Mouse (Mus musculus) v-Abl transformed pro-B cells (cell line): ENCODE measurements around the gene Cdh1.

Experiments
- in situ Hi-C, 2 experiments: fragments of 400-800 bp; cut with MboI; formaldehyde crosslinking; loops; one replicate each; pipeline ENCODE4 v1.15.1; 2025; ENCODE audit not compliant: unreplicated experiment in 2 of 2

Gene Cdh1

DNA sequence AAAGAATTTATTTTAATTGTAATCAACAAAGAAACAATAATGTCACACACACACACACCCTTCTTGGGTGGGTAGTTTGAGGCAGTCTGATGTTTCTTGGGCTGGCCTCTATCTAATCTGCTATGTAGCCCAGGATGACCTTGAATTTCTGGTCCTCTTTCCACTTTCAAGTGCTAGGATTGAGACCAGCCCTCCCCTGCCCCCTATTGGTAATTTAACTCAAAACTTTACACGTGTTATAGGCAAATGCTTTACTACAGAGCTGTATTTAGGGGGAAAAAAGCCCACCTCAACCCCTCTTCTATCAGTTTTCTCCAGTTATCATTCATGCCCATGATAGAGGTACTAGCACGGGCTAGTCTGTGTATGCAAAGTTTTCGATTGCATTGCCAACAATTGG, 41.8 kb downstream of the Cdh1 start:
- in situ Hi-C loops: loop anchor here (10.0 kb wide), 2 partner anchors 230 to 490 kb away; partner anchors contain the start of genes Zfp90 (in 2 of the 2) and Pla2g15 (in 1 of the 2)

GRCm38 (mm10) chr8:106646153-106646552, 43.0 kb downstream of the Cdh1 start:
- in situ Hi-C loops: loop anchor here (10.0 kb wide), 2 partner anchors 231 to 491 kb away; partner anchors contain the start of genes Zfp90 (in 2 of the 2) and Pla2g15 (in 1 of the 2)

DNA sequence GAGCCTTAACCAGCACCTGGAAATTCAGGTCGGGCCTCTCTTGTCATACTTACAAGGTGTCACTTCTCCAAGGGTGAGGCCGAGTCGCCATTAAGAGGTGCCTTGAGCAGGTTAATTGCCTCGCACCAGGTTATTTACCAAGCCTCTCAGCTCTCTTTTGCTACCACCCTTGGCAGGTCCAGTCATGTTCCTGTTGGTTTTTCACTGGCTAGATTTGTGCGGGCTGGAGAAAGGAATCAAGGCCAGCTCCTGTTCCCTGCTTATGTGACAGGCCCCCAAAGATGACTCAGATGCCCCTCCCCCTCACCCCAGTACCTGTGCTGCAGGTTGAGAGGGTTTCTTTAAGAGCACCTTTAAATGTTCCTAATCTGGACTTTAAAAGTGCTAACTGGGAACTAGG, 43.6 kb downstream of the Cdh1 start:
- in situ Hi-C loops: loop anchor here (10.0 kb wide), 2 partner anchors 232 to 492 kb away; partner anchors contain the start of genes Zfp90 (in 2 of the 2) and Pla2g15 (in 1 of the 2)

- in situ Hi-C loops: loop anchor here (10.0 kb wide), 2 partner anchors 233 to 493 kb away; partner anchors contain the start of genes Zfp90 (in 2 of the 2) and Pla2g15 (in 1 of the 2)
These were observed 44.2 kb downstream of the Cdh1 start for GRCm38 (mm10) chr8:106647387-106647786.

DNA sequence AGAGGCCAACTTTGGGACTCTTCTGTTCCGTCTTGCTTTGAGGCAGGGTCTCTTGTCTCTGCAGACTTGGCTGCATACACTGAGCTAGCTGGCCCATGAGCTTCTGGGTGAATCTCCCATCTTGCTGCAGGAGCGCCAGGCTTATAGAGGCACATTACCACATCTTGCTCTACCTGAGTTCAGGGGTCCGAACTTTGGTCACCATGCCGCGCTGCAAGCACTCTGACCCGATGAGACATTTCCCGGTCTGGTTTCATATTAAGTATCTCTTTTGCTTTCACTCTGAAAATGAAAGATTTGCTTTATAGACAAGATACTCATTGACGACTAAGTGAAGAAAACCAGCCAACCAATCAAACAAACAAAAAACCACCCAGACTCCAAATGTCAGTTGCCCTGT, 45.3 kb downstream of the Cdh1 start:
- in situ Hi-C loops: loop anchor here (10.0 kb wide), 2 partner anchors 234 to 494 kb away; partner anchors contain the start of genes Zfp90 (in 2 of the 2) and Pla2g15 (in 1 of the 2)

DNA sequence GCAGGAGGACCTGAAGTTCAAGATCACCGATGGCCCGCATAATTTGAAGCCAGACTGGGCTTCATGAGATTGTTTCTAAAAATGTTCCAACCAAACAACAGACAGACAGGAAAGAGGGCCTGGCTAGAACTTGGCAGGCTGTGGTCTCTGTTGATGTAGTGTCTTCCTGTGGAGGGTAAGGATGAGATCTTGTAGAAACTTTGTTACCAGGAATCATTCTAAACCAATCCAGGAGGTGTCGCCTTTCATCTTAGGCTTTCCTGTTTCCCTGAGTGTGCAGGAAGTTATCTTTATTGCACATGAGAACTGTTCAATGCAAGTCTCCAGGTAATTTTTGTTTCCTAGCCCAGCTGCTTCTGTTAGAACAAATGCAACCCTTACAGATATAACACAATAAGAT, 48.8 kb downstream of the Cdh1 start:
- in situ Hi-C loops: loop anchor here (25.0 kb wide), 3 partner anchors 390 to 690 kb away; partner anchors contain the start of genes Esrp2 (in 1 of the 2) and Slc12a4 (in 1 of the 2)

DNA sequence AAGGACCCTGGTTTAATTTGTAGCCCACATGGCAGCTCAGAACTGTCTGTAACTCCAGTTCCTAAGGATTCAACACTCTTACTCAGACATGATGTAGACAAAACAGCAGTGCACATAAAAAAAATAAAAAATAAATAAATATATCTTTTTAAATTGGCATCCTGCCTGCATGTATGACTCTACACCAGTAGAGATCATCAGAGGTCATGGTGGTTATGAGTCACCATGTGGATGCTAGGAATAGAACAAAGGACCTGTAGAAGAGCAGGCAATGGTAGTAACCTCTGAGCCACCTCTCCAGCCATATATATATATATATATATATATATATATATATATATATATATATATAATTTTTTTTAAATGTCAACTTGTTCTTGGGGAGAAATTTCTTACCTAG, 52.9 kb downstream of the Cdh1 start:
- in situ Hi-C loops: loop anchor here (25.0 kb wide), 3 partner anchors 394 to 694 kb away; partner anchors contain the start of genes Esrp2 (in 1 of the 2) and Slc12a4 (in 1 of the 2)

GRCm38 (mm10) chr8:106672786-106673185, 69.6 kb downstream of the Cdh1 start:
- in situ Hi-C loops: loop anchor here (25.0 kb wide), 3 partner anchors 410 to 710 kb away; partner anchors contain the start of genes Esrp2 (in 1 of the 2) and Slc12a4 (in 1 of the 2)

DNA sequence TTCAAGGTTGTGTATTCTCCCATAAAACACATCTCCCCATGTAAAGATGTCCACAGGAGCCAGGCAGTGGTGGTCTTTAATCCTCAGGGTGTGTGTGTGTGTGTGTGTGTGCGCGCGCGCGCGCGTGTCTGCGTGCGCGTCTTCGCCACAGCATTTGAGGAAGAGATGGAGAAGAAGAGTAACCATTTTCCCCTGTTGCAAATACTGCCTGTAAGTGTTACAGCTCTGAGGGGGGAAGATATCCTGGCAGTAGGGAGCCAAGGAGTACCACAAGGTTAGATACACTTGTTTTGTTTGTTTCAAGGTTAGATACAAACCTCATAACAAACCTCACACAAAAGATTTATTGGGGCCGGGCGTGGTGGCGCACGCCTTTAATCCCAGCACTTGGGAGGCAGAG, 71.2 kb downstream of the Cdh1 start:
- in situ Hi-C loops: loop anchor here (25.0 kb wide), 3 partner anchors 412 to 712 kb away; partner anchors contain the start of genes Esrp2 (in 1 of the 2) and Slc12a4 (in 1 of the 2)

DNA sequence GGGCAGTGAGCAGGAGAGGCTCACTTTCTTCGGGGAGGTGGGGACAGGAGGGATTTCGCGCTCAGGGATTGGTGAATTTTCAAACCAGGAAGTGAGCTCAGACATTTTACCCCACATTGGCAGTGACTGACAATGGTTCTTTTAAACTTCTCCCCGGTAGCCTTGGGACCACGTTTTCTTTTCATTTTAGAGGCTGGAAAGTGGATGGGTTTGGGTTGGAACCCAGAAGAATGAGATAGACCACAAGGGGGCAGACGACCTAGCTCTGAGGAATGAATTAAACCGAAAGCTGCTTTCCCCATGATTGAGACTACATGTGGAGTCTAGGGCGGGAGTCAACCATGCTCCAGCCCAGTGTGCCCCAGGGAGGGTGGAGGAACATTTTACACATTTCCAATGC, 71.7 kb downstream of the Cdh1 start:
- in situ Hi-C loops: loop anchor here (25.0 kb wide), 5 partner anchors 413 to 912 kb away; partner anchors contain the start of genes Esrp2 (in 1 of the 2), Nob1 (in 1 of the 2), Psmd7 (in 1 of the 2) and Slc12a4 (in 1 of the 2)

GRCm38 (mm10) chr8:106682971-106683668, 80.0 kb downstream of the Cdh1 start, which contains the start of gene Tango6:
TSS of gene Tango6 (plus strand) at chr8:106683068.
- in situ Hi-C loops: loop anchor here (25.0 kb wide), 2 partner anchors 754 to 904 kb away; partner anchors contain the start of genes Nob1 (in 1 of the 2), Psmd7 (in 1 of the 2) and Wwp2 (in 1 of the 2)

DNA sequence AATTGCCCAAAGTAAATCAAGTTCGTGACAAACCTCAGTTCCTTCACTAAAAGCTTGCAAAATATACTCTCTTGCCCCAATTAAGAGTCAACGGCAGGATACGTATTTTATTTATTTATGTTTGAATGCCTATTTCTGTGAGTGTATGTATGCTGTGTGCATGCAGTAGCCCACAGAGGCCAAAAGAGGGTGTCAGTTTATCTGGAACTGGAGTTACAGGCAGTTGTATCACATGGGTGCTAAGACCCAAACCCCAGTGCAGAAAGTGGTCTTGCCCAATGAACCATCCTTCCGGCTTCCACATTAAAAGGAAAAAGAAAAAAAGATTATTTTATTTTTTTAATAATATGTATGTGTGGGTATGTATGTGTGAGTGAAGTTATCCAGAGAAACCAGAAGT, 81.2 kb downstream of the Cdh1 start:
- in situ Hi-C loops: loop anchor here (25.0 kb wide), 2 partner anchors 753 to 903 kb away; partner anchors contain the start of genes Nob1 (in 1 of the 2), Psmd7 (in 1 of the 2) and Wwp2 (in 1 of the 2)

GRCm38 (mm10) chr8:106687479-106687878, 84.3 kb downstream of the Cdh1 start:
- in situ Hi-C loops: loop anchor here (25.0 kb wide), 2 partner anchors 750 to 900 kb away; partner anchors contain the start of genes Nob1 (in 1 of the 2), Psmd7 (in 1 of the 2) and Wwp2 (in 1 of the 2)

DNA sequence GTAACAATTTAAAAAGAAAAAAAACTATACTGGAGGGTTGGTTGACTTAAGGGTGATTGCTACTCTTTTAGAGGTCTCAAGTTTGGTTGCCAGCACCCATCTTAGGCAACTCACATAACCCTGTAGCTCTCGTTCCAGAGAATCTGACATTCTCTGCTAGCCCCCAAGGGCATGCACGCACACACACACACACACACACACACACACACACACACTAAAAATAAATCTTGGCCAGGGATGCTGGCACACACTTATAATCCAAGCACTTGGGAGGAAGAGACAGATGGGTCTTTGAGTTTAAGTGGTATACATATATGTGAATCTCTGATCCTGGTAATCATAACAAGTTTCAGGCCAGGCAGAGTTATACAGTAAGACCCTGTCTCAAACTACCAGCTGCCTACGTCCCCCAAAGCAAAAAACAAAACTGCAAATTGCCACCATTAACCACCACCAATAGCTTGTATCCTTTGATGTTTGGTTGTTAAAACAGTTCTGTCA, 94.6 kb downstream of the Cdh1 start:
- in situ Hi-C loops: loop anchor here (5.0 to 25.0 kb wide), 5 partner anchors 190 to 890 kb away; partner anchors contain the start of genes Nob1 (in 1 of the 2), Psmd7 (in 1 of the 2) and Wwp2 (in 1 of the 2)

GRCm38 (mm10) chr8:106699588-106699987, 96.4 kb downstream of the Cdh1 start:
- in situ Hi-C loops: loop anchor here (5.0 to 25.0 kb wide), 5 partner anchors 188 to 888 kb away; partner anchors contain the start of genes Nob1 (in 1 of the 2), Psmd7 (in 1 of the 2) and Wwp2 (in 1 of the 2)

GRCm38 (mm10) chr8:106700131-106700530, 97.0 kb downstream of the Cdh1 start:
- in situ Hi-C loops: loop anchor here in 1 of 2 experiments (5.0 to 10.0 kb wide), 2 partner anchors 302 to 885 kb away; partner anchors contain the start of gene Psmd7

- in situ Hi-C loops: loop anchor here in 1 of 2 experiments (5.0 to 10.0 kb wide), 2 partner anchors 301 to 883 kb away; partner anchors contain the start of gene Psmd7
These were observed 98.2 kb downstream of the Cdh1 start for GRCm38 (mm10) chr8:106701360-106701759.

DNA sequence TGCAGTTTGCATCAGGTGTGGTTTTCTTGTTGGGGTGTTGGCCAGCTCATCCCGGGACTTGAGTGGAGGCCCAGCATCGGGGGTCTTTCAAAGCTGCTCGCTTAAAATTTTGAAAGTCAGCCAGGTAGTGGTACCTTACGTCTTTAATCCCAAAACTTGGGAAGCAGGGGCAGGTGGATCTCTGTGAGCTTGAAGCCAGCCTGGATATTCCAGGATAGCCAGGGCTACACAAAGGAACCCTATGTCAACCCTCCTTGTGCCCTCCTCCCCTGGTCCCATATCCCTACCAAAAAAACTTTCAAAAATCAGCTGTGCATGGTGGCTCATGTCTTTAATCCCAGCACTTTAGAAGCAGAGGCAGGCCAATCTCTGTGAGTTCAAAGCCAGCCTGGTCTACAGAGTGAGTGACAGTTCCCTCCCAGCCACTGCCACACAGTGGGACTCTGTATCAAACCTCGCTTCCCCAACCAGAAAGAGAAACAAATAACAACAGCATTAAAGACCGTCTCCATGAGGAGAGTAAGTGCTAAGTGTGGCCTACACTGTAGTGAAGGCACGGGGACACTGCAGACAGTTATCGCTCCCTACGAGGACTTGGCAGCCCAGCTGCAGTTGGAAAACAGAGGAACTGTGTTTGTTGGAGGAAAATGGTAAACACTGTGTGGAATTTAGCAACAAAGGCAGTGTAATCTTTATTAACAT, 101.2 kb downstream of the Cdh1 start:
- in situ Hi-C loops: loop anchor here in 1 of 2 experiments (5.0 to 10.0 kb wide), 2 partner anchors 298 to 880 kb away; partner anchors contain the start of gene Psmd7

DNA sequence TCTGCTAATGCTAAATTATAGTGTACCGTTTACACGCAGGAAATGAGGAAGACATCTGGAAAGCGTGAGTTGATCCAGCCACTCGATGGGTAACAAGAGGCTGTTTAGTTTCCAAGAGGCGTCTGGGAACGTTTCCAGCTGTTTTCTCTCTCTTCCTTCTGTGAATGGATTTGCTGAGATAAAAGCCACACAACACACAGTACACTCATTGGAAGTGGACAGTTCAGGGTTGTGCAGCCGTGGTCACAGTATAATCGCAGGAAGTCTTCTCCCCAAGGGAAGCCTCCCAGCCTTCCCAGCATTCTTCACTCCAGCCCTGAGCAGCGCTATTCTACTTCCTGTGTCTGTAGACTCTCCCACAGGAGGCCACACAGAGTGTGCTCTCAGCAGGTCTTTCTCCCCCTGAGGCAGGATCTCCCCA, 101.8 kb downstream of the Cdh1 start:
- in situ Hi-C loops: loop anchor here in 1 of 2 experiments (5.0 to 10.0 kb wide), 2 partner anchors 297 to 880 kb away; partner anchors contain the start of gene Psmd7
